Mouse (Mus musculus) T-cell, adult 2 months (primary cell): ENCODE measurements around the gene Ctnnbip1.
"Not testable (repeated sequence)": the region's sequence is repeated elsewhere in the genome, so short reads cannot be mapped to it uniquely, and the experiment has no call there.

Experiments used
- DNase-seq: peaks from one replicate; pipeline ENCODE4 v3.0.0; 2022; ENCODE audit warnings: low spot score

Gene Ctnnbip1

DNA sequence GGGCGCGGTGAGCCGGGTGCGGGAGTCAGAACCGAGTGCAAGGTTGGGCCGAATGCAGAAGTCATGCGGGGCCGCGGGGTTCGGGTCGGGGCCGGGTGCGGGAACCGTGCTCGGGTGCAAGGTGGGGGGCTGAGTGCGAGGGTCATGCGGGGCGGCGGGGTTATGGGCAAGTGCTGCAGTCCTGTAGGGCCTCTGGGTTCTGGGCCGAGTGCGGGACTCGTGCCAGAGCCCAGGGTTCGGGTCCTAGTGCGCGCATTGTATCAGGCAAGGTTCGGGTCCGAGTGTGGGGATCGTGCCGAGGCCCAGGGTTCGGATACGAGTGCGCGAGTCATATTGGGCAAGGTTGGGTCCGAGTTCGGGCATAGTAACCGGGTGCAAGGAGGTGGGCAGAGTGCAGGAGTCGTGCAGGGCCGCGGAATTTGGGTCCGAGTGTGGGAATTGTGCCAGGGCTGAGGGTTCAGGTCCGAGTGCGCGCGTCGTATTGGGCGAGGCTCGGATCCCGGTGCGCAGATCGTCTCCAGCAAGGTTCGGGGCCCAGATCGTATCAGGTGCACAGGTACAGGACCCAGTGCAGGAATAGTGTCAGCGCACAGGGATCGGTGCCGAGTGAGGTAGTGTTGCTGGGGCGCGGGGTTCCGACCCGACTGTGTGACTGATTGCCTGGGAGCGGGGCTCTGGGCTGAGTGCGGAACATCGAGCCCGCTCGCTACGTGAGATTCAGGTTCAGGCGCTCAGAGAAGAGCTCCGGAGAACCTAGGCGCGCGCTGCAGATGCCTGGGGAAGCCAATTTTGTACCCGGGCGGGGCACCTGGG lies 69.0 kb downstream of the Ctnnbip1 start:
- peak; percentile 4 for DNase-seq

DNA sequence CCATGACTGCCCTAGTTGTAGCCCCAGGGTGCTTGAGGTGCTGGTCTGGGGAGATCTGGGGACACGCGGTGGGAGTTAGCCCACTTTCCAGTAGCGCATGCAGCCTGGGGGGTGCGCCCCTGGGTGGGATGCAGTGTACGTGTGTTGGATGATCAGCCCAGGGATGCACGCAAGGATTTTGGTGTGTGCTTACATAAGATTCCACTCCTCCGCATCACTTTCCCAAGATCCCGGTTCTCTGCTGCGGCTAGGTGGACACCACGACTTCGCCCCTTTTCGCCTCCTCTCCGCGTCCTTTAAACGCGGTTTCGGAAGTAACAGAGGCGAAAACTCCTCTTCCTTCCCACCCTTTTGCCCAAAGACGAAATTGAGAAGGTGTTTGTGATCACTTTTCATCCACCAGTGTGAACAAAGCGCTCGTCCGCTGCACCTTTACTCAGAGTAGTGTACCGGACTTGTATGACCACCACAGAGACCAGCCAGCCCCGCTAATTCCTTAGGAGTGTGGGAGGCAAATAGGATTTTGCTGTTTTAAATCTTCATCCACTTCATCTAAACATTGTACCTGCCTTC lies 69.6 kb downstream of the Ctnnbip1 start:
- DNase-seq: no peak

DNA sequence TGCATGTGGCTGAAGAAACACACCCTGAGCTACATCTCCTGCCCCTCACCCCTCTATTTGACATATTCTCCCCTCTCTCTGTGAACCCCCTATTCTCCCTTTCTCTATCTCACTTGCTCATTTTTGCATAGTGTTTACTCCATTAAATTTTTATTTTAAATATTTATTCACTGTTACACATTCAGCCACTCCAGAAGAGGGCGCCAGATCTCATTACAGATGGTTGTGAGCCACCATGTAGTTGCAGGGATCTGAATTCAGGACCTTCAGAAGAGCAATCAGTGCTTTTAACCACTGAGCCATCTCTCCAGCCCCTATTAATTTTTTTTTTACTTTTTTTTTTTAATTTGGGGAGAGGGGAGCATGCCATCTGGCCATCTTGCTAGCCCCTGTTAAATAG lies 72.2 kb downstream of the Ctnnbip1 start:
- no peak for DNase-seq

DNA sequence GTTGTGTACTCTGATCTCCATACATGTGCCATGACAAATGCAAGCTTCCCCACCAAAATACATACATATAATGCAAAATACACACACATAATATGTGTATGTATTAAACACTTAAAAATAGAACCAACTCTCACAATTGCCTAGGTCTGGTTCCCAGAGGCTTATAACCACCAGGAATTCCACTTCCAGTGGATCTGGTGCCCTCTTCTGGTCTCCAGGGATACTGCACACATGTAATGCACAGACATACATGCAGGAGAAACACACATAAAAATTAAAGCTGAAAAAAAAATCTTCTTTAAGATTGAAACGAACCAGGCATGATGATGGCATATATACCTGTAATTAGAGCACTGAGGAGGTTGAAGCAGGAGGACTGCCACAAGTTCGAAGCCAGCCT lies 73.5 kb downstream of the Ctnnbip1 start:
- no peak for DNase-seq

DNA sequence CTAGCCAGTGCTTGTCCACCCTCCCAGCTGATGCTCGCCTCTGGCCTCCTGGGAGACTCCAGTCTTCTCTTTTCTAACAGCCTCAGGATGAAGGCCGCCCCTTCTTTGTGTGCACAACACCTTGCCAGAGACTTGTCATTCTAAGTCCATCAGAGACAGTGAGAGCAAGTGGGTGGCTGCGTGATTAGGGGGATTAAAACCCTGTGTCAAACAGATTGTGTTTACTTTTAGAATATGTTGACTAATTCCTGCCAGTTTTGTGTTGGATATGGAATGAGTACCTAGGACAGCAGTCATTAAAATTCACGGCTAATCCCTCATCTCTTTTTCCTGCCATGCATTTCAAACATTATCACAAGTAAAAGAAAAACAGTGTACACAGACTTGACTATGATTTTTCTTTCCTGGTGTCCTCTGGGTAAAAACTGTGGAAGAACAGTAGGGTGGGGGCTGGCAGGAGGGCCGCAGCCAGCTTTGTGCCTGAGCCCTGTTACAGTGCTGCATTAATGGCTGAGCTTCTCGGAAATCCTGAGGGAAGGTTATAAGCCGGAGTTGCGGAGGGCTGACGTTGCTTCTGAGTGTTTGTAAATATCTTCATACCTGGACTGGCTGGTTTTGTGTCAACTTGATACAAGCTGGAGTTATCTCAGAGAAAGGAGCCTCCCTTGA lies 77.0 kb downstream of the Ctnnbip1 start:
- DNase-seq: no peak

DNA sequence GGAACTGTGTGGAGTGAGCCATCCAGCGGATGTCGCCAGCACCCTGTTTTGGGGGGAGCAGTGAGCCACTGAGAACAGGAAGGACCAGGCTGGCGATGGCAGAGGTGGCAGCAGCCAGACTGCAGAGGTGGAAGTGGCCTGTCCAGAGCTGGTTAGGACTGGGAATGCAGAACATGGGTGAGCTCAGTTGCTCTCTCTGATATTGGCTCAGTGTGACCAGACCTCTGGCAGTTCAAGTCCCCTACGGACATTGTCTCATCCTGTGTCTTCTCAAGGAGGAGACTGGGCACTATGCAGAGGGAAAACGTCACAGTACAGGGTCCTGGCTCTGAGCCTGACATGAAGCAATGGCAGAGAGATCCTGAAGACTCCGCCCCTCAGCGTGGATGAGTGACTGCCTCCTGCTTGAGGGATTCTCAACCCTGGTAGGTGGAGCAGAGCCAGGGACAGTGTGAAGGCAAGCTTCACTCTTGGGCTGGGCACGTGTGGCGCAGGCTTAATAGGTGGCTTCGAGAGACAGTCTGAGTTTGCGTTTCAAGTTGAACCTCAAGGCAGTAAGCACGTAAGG lies 79.7 kb downstream of the Ctnnbip1 start:
- no peak for DNase-seq

DNA sequence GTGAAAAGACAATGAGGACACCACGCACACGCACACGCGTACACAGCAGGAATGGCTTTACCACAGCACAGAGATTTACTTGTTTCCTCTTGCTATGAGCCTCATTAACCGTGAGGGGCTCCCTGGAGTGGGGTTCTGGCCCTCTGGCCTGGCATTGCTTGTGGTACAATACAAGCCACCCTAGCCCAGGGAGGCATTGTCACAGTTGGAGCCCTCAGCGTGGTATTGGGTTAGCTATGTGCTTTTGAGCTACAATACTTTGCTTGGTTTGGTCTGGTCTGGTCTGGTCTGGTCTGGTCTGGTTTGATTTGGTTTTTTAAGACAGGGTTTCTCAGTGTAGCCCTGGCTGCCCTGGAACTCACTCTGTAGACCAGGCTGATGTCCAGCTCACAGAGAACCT lies 81.5 kb downstream of the Ctnnbip1 start:
- DNase-seq: no peak

DNA sequence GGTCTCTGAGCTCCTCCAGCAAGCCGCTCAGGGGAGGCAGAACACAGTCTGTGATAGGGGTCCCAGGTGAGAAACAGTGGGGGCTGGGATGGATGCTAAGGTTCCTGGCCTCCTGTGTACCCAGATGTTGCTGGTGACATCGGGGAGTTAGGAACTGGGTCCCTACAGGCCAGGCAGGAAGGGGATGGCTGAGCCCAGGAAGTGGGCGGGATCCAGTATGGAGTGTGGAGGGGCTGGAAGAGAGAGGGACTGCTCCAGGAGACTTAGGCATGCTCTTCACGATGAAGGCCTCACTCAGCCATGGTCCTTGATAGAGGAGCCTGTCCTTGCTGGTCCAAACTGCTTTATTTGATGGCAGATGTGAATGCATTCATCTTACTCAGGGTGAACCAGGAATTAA lies 82.1 kb downstream of the Ctnnbip1 start:
- DNase-seq: no peak

DNA sequence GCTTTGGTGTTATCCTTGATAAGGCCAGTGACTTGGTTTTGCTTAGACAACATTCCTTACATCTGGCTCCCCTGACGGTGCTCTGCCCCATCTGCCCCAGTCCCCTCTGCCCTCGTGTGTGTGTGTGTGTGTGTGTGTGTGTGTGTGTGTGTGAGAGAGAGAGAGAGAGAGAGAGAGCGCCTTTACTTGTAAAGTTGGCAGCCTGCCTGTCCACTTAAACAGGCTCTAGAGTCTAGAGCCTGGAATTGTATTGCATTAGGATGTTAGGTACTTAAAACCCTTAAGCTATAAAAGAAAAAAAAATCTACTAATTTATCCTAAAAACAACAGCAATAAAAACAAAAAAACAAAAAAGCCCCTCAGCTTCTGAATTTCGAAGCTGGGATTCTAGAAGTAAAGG lies 83.4 kb downstream of the Ctnnbip1 start:
- DNase-seq: no peak

DNA sequence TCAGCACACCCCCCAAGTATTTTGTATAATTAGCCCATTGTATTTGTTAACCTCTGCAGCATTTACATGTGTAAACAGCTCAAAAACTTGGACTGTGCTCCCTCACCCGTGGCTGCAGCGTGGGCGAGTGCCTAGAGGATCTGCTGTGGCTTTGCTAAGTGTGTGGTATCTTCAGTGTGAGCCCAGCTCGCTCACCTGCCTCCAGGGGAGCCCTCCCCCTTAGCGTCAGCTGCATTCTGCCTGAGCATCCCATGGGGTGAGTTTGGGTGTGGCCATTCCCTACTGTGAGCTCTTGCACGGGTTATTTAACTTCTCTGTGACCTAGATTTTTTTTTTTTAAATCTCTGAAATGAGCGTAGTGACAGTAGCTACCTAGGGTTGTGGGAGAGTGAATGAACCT lies 84.2 kb downstream of the Ctnnbip1 start:
- DNase-seq: no peak

DNA sequence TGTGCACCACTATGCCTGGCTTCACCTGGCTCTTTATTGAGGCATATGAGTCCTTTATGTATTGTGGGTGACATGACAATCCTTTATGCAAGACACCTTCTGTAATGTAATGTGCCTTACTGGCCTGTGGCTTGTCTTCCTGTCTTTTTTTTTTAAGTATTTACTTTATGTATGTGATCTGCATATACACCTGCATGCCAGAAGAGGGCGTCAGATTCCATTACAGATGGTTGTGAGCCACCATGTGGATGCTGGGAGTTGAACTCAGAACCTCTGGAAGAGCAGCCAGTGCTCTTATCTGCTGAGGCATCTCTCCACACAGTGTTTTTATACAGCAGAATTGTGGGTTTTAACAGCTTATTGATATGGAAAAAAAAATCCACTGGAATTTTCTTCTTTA lies 85.8 kb downstream of the Ctnnbip1 start:
- DNase-seq: no peak

DNA sequence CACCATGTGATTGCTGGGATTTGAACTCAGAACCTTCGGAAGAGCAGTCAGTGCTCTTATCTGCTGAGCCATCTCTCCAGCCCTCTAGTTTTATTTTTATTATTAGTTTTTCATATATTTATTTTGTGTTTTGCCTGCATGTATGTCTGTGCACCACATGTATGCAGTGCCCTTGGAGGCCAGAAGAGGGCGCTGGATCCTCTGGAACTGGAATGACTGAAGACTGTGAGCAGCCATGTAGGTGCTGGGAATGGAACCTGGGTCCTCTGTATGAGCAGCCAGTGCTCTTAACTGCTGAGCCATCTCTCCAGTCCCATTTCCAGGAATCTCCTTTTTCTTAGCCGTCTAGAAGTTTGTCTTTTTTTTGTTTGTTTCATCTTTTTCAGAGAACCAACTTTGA lies 86.5 kb downstream of the Ctnnbip1 start:
- no peak for DNase-seq

DNA sequence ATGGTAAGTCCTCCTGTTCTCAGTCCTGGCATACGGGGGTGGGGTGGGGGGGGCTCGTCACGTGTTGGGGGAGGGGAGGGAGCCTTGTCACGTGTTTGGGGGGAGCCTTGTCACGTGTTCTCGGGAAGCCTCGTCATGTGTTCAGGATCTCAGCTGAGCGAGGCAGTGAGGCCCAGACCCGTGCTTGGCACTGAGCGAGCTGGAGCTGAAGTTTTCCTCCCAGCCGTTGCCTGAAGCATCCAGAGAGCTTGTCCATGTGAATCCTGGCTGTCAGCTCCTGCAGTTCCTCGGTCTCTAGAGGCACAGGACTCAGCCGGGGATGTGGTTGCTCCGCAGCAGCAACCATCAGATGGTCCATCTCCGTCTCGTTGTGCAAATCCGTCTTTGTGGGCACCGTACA lies 88.0 kb downstream of the Ctnnbip1 start:
- no peak for DNase-seq

DNA sequence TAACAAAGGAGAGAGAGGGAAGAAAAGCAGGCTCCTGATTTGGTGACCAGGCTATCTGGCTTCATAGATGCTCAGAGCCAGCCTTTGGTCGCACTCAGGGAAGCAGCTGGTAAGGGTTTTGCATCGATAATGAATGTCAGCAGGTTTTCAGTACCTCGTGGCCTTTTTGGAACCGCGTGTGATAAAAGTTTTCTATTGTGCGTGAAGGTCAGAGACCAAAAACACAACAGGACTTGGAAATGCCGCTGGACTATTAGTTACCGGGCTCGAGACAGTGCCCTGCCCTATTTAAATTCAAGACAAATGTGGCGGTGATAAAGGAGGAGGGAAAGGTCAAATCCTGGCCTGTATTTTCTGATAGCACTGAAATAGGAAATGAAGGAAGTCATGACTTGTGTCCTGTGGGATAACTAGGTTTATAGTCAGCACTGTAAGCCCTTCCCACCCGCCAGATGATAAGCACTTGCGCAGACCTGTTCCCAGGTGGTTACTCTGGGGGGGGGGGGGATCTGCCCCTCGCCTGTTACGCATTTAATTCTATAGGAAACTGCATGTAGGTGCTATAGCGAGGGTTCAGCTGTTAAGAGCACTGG lies 88.8 kb downstream of the Ctnnbip1 start:
- DNase-seq: no peak

DNA sequence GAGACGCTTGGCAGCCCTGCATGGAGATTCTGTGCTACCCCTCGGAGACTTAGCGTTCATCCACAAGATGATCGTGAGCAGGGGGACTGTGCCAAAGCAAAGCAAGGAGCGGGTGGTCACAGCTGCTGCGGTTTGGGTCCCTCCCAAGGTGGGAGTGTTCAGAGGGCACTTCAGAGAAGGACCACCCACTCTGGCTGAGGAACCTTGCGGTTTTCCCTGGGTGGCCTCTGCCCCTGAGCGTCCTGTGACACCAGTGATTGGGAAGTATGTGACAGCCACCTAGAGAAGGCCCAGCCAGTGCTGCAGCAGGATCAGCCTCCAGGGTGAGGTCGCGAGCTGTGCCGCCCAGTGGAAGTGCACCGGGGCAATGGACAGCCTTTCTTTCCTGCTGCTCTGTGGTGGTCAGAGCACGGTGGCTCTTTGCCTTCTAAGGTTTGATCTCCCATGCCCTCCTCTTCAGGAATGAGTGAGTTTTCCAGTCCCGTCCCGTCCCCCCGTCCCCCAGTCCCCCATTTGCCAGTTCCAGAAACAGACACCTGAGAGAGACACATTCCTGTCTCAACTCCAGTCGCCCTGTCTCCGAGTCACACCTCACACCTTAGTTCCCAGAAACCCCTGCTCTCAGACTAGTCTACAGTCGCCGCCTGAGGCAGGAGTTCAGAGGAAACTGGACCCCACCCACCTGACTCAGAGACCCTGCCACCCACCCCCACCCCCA lies 89.7 kb downstream of the Ctnnbip1 start:
- DNase-seq: no peak

DNA sequence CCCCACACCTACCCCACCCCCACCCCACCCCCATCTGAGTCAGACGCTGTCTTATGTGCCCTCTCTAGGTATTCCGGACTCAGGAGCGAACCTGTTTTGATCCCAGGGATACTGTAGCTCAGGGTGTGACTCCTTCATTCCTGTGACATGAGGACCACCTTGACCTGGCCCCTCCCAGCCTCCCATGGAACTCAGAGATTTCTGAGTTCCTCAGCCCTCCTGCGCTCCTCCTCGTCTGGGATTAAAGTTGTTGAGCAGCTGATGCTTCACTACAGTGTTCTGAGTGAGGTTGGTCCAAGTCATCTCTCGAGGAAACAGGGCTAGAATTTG lies 90.2 kb downstream of the Ctnnbip1 start:
- no peak for DNase-seq

DNA sequence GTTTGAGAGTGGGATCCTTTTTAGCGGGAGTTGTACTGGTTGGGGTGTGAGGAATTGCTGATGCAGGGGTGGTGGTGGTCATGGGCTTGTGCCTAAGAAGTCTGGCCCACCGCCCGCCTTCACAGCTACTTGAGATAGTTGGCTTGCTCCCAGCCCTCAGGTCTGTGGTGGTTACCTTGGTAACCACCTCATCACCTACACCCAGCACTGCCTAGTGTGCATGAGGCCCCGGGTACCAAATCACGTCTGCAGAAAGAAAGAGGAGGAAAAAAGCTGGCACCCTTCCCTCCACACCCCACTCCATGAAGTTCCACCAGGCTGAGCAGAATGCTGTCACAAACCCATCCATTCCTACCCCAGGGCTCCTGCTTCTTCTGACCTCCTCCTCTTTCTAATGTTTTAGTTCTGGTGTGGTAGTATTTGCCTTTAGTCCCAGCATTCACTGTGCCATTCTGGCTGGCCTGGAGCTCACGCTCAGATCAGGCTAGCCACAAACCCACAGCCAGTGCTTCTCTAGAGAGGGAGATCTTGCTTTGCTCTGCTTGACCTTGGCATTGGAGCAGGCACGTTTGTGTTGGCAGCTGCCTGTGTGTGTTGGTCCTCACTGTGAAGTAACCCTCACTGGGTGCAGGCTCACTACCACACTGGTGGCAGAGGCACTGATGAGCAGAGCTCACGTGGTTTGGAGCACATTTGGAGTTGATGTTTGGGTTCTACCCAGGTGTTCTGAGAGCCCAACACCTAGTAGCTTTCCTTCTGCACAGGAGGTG lies 91.4 kb downstream of the Ctnnbip1 start:
- no peak for DNase-seq

DNA sequence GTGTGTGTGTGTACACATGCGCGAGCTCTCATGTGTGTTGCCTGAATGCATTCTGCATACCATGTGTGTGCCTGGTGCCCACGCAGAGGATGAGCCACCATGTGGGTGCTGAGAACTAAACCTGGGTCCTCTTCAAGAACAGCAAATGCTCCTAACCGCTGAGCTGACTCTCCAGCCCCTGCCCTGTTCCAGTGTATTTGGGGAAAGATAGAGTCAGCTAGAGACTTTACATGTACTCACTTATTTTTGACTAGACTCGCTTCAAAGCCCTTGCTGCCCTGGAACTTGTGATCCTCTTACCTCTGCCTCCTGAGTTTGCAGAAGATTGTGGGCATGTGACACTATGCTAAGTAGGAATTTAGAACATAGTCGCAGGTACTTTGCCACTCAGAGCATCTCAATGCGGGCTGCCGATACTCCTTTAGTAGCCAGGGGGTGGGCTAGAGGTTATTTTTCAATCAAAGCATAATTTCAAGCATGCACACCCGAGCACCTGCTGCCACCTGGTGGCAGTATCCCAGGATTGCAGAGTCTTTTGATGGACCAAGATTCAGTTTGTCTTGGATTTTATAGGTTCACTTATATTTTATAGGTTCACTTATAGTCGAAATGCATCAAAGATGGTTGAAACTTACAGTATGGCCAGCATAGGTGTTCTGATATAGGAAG lies 93.5 kb downstream of the Ctnnbip1 start:
- peak; percentile 55 for DNase-seq

DNA sequence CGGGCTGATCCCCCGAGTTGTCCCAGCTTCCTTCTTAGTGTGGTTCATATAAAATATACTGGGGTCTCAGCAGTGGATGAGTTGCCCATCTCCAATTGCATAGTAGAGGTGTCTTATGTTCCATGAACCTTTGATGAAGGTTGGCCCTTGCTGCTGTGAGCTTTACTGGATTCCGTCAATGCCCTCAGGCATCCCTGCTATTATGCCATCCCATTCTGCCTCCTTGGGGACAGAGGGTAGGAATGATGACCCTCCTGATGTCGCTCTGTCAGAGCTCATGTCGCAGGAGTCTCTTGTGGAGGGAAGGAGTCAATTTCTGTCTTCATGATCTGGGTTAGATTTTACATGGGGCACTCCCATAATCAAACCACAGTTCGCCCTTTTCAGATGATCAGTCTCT lies 95.5 kb downstream of the Ctnnbip1 start:
- DNase-seq: not testable (repeated sequence)

DNA sequence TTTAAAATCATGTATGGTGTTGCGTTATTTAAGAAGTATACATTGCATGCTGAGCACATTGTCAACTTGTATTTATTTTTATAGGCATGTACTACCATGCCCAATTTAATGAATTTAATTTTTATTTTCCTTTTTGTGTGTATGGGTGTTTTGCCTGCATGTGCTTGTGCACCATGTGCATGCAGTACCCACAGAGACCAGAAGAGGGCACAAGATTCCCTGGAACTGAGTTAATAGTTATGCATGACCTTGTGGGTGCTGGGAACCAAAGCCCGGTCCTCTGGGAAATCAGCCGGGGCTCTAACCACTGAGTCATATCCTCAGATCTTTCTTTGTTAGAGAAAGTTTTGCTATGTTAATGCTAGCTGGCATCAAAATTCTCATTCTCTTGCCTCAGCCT lies 96.8 kb downstream of the Ctnnbip1 start:
- no peak for DNase-seq
